Mouse (Mus musculus) heart, postnatal 0 days (tissue): ENCODE measurements around the gene Lrrc8a.

Experiments
- CTCF ChIP-seq: IDR thresholded peaks from 2 replicates; pipeline ENCODE4 v1.5.1; 2016; ENCODE audit warnings: antibody characterized with exemption, control low read depth, low read depth
- EP300 ChIP-seq: IDR thresholded peaks from 2 replicates; pipeline ENCODE4 v1.6.1; 2016; ENCODE audit warnings: antibody characterized with exemption, low read depth

DNA sequence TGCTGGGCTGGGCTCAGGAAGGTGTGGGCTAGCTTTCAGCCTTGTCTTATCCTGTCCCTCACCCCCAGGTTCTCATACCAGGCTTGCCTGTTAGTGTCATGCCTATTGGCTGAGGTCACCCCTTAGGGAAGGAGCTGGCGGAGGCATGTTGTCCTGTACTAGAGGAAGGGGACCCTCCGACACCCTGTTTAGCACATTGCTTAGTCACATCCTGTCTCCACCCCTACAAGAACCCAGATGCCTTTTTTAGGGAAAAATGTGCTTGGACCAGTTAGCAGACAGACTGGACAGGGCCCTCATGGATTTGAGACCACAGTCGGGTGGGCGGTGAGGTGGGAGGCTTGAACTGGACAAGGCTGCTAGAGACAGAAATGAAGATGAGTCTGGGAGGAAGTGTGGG, 21.1 kb downstream of the Lrrc8a start:
- TF ChIP-seq CTCF (no peak), EP300 (peak; percentile 78; the same call in 1 of the 2 replicates)
